Mouse (Mus musculus) thymus, adult 2 months (tissue): ENCODE results near the gene Dnajc10.

Experiments
- CTCF ChIP-seq: fragments of 200-500 bp; IDR thresholded peaks from 2 replicates; pipeline ENCODE4 v1.5.1; 2012; ENCODE audit warnings: mild to moderate bottlenecking, control low read depth, low read length, moderate library complexity, borderline replicate concordance; ENCODE audit not compliant: control insufficient read depth, poor library complexity, insufficient read depth; ENCODE audit errors: extremely low read depth
- POLR2A ChIP-seq: fragments of 200-500 bp; IDR thresholded peaks from 2 replicates; pipeline ENCODE4 v1.6.1; 2012; ENCODE audit warnings: mild to moderate bottlenecking, low read length, control low read depth, moderate library complexity; ENCODE audit not compliant: control insufficient read depth, poor library complexity, insufficient read depth; ENCODE audit errors: extremely low read depth

- TF ChIP-seq CTCF = no peak
- no peak for TF ChIP-seq POLR2A
These were observed 28.9 kb upstream of the Dnajc10 start for GRCm38 (mm10) chr2:80286397-80286796.
